Mouse (Mus musculus): ENCODE results near the gene Nop14. TPM values are rescaled to one million over a fixed set of nuclear protein-coding genes. Genes with fewer than 3 reads are reported as not detected.

Nop14 gene
- 21.7 and 22.8 TPM in 2 replicates for polyA plus RNA-seq (2015; fragmentation: Nextera tagmentation; extraction: Ambion mirVana)

GRCm38 (mm10) chr5:34659686-34660590 is at the start of gene Nop14, which contains the start of gene Grk4:
Gene Nop14 (minus strand): TSS chr5:34660148.
Gene Grk4 (plus strand): TSS chr5:34660379.
- peak within 1 kb of the TSS; percentile 72 for H3K9ac ChIP-seq
- no peaks in the 10 kb centered on the region for H3K27me3 ChIP-seq
- H3K4me1 ChIP-seq (replicated peaks): peaks cover 17% of the 10 kb centered on the region
- under 1% methylated on average over 60 of the region's 60 CpGs for WGBS
- peak; percentile 100 for ATAC-seq (ENCODE audit: low read depth)
- H3K4me3 ChIP-seq: peak within 1 kb of the TSS; percentile 66
- peak within 1 kb of the TSS; percentile 68 for H3K4me2 ChIP-seq
- peak within 1 kb of the TSS; percentile 85 for H3K27ac ChIP-seq (replicated peaks)
- H3K9me3 ChIP-seq: no peaks in the 10 kb centered on the region
- H3K36me3 ChIP-seq: peaks cover 23% of the 10 kb centered on the region

GRCm38 (mm10) chr5:34708436-34708835 is 48.5 kb upstream of the Nop14 start:
- WGBS: 97% methylated on average over 1 of the region's 1 CpGs
- Histone ChIP-seq H3K4me1 (replicated peaks) (no peaks in the 10 kb centered on the region), H3K27me3 (no peaks in the 10 kb centered on the region)

GRCm38 (mm10) chr5:34695521-34695920 is 35.6 kb upstream of the Nop14 start:
- Histone ChIP-seq H3K9me3 (no peaks in the 10 kb centered on the region), H3K4me3 (no peak overlapping the region), H3K27me3 (no peaks in the 10 kb centered on the region), H3K27ac (replicated peaks) (no peak overlapping the region), H3K9ac (no peak overlapping the region), H3K4me2 (no peak overlapping the region), H3K4me1 (replicated peaks) (no peaks in the 10 kb centered on the region), H3K36me3 (no peaks in the 10 kb centered on the region)
- WGBS: 76% methylated on average over 5 of the region's 5 CpGs
- ATAC-seq (ENCODE audit: low read depth): no peak

More at GRCm38 (mm10) chr5:34708436-34708835, 48.5 kb upstream of the Nop14 start:
- Histone ChIP-seq H3K9ac (no peak overlapping the region), H3K9me3 (no peaks in the 10 kb centered on the region), H3K4me2 (no peak overlapping the region), H3K36me3 (no peaks in the 10 kb centered on the region), H3K4me3 (no peak overlapping the region), H3K27ac (replicated peaks) (no peak overlapping the region)
- no peak for ATAC-seq (ENCODE audit: low read depth)

GRCm38 (mm10) chr5:34692782-34693181 is 32.8 kb upstream of the Nop14 start:
- Histone ChIP-seq H3K4me1 (replicated peaks) (no peaks in the 10 kb centered on the region), H3K27me3 (no peaks in the 10 kb centered on the region), H3K9me3 (no peaks in the 10 kb centered on the region), H3K4me3 (no peak overlapping the region), H3K36me3 (no peaks in the 10 kb centered on the region), H3K9ac (no peak overlapping the region), H3K27ac (replicated peaks) (no peak overlapping the region), H3K4me2 (no peak overlapping the region)
- WGBS: 64% methylated on average over 2 of the region's 2 CpGs
- no peak for ATAC-seq (ENCODE audit: low read depth)

GRCm38 (mm10) chr5:34689868-34690267 is 29.9 kb upstream of the Nop14 start:
- H3K9ac ChIP-seq: no peak overlapping the region
- 97% methylated on average over 1 of the region's 1 CpGs for WGBS
- ATAC-seq (ENCODE audit: low read depth): no peak
- no peaks in the 10 kb centered on the region for H3K9me3 ChIP-seq
- H3K4me3 ChIP-seq: no peak overlapping the region
- no peaks in the 10 kb centered on the region for H3K27me3 ChIP-seq
- no peaks in the 10 kb centered on the region for H3K4me1 ChIP-seq (replicated peaks)
- no peak overlapping the region for H3K4me2 ChIP-seq
- H3K27ac ChIP-seq (replicated peaks): no peak overlapping the region
- no peaks in the 10 kb centered on the region for H3K36me3 ChIP-seq

GRCm38 (mm10) chr5:34670280-34670679 is 10.3 kb upstream of the Nop14 start:
- no peak overlapping the region for H3K9ac ChIP-seq
- no peak overlapping the region for H3K4me3 ChIP-seq
- H3K4me1 ChIP-seq (replicated peaks): no peaks in the 10 kb centered on the region
- no peak for ATAC-seq (ENCODE audit: low read depth)
- WGBS: 84% methylated on average over 4 of the region's 4 CpGs
- H3K4me2 ChIP-seq: no peak overlapping the region
- H3K27ac ChIP-seq (replicated peaks): no peak overlapping the region
- no peaks in the 10 kb centered on the region; the same call in 1 of the 2 replicates for H3K36me3 ChIP-seq
- no peaks in the 10 kb centered on the region for H3K27me3 ChIP-seq
- H3K9me3 ChIP-seq: no peaks in the 10 kb centered on the region

- ATAC-seq (ENCODE audit: low read depth): no peak
- Histone ChIP-seq H3K4me1 (replicated peaks) (no peaks in the 10 kb centered on the region), H3K4me2 (no peak overlapping the region), H3K36me3 (no peaks in the 10 kb centered on the region; the same call in 1 of the 2 replicates), H3K9me3 (no peaks in the 10 kb centered on the region), H3K9ac (no peak overlapping the region), H3K27ac (replicated peaks) (no peak overlapping the region), H3K27me3 (no peaks in the 10 kb centered on the region), H3K4me3 (no peak overlapping the region)
- 83% methylated on average over 2 of the region's 2 CpGs for WGBS
These were observed 9.5 kb upstream of the Nop14 start for GRCm38 (mm10) chr5:34669493-34669892.

GRCm38 (mm10) chr5:34663231-34663630 is 3.3 kb upstream of the Nop14 start:
- ATAC-seq (ENCODE audit: low read depth): no peak
- Histone ChIP-seq H3K4me2 (no peak overlapping the region), H3K27me3 (no peaks in the 10 kb centered on the region), H3K4me1 (replicated peaks) (peaks cover 17% of the 10 kb centered on the region), H3K4me3 (no peak overlapping the region), H3K27ac (replicated peaks) (no peak overlapping the region), H3K36me3 (no peaks in the 10 kb centered on the region), H3K9ac (no peak overlapping the region), H3K9me3 (no peaks in the 10 kb centered on the region)
- 95% methylated on average over 2 of the region's 2 CpGs for WGBS

- no peak overlapping the region for H3K4me3 ChIP-seq
- no peak overlapping the region for H3K9ac ChIP-seq
- H3K27ac ChIP-seq (replicated peaks): no peak overlapping the region
- 79% methylated on average over 4 of the region's 4 CpGs for WGBS
- peaks cover 5% of the 10 kb centered on the region; the same call in 1 of the 2 replicates for H3K36me3 ChIP-seq
- peaks cover 17% of the 10 kb centered on the region for H3K4me1 ChIP-seq (replicated peaks)
- H3K27me3 ChIP-seq: no peaks in the 10 kb centered on the region
- no peaks in the 10 kb centered on the region for H3K9me3 ChIP-seq
- no peak for ATAC-seq (ENCODE audit: low read depth)
- no peak overlapping the region for H3K4me2 ChIP-seq
These were observed 2.0 kb upstream of the Nop14 start for GRCm38 (mm10) chr5:34661909-34662308.

- no peaks in the 10 kb centered on the region for H3K9me3 ChIP-seq
- peak overlapping the region; percentile 72 for H3K9ac ChIP-seq
- peaks cover 17% of the 10 kb centered on the region for H3K4me1 ChIP-seq (replicated peaks)
- H3K27me3 ChIP-seq: no peaks in the 10 kb centered on the region
- H3K27ac ChIP-seq (replicated peaks): peak overlapping the region; percentile 85
- H3K36me3 ChIP-seq: peaks cover 15% of the 10 kb centered on the region
- under 1% methylated on average over 57 of the region's 57 CpGs for WGBS
- H3K4me2 ChIP-seq: peak overlapping the region; percentile 64
- no peak; the same call in 1 of the 2 replicates for ATAC-seq (ENCODE audit: low read depth)
- peak overlapping the region; percentile 66 for H3K4me3 ChIP-seq
These were observed 713 bp upstream of the Nop14 start for GRCm38 (mm10) chr5:34660591-34661130.

- WGBS: 93% methylated on average over 8 of the region's 8 CpGs
- no peak overlapping the region for H3K9ac ChIP-seq
- ATAC-seq (ENCODE audit: low read depth): no peak
These were observed 2.4 kb downstream of the Nop14 start for GRCm38 (mm10) chr5:34657556-34657955.

GRCm38 (mm10) chr5:34654881-34655280 is 5.1 kb downstream of the Nop14 start:
- H3K4me1 ChIP-seq (replicated peaks): peaks cover 9% of the 10 kb centered on the region
- H3K9me3 ChIP-seq: no peaks in the 10 kb centered on the region
- H3K27me3 ChIP-seq: no peaks in the 10 kb centered on the region
- no peak overlapping the region for H3K4me2 ChIP-seq
- ATAC-seq (ENCODE audit: low read depth): no peak
- H3K9ac ChIP-seq: no peak overlapping the region
- 84% methylated on average over 9 of the region's 9 CpGs for WGBS
- H3K27ac ChIP-seq (replicated peaks): no peak overlapping the region
- H3K4me3 ChIP-seq: no peak overlapping the region
- H3K36me3 ChIP-seq: peaks cover 73% of the 10 kb centered on the region

More at GRCm38 (mm10) chr5:34657556-34657955, 2.4 kb downstream of the Nop14 start:
- peaks cover 46% of the 10 kb centered on the region for H3K36me3 ChIP-seq
- H3K4me1 ChIP-seq (replicated peaks): peaks cover 17% of the 10 kb centered on the region
- H3K4me2 ChIP-seq: no peak overlapping the region
- H3K27me3 ChIP-seq: no peaks in the 10 kb centered on the region
- H3K4me3 ChIP-seq: no peak overlapping the region
- H3K27ac ChIP-seq (replicated peaks): no peak overlapping the region
- no peaks in the 10 kb centered on the region for H3K9me3 ChIP-seq
